Mouse (Mus musculus): Measurements from ENCODE around the gene Asrgl1. TPM values are rescaled to one million over a fixed set of nuclear protein-coding genes. Genes with fewer than 3 reads are reported as not detected.

The Asrgl1 gene
- total RNA-seq, 2 experiments from 2014 or later: 25.1 to 26.0 TPM

DNA sequence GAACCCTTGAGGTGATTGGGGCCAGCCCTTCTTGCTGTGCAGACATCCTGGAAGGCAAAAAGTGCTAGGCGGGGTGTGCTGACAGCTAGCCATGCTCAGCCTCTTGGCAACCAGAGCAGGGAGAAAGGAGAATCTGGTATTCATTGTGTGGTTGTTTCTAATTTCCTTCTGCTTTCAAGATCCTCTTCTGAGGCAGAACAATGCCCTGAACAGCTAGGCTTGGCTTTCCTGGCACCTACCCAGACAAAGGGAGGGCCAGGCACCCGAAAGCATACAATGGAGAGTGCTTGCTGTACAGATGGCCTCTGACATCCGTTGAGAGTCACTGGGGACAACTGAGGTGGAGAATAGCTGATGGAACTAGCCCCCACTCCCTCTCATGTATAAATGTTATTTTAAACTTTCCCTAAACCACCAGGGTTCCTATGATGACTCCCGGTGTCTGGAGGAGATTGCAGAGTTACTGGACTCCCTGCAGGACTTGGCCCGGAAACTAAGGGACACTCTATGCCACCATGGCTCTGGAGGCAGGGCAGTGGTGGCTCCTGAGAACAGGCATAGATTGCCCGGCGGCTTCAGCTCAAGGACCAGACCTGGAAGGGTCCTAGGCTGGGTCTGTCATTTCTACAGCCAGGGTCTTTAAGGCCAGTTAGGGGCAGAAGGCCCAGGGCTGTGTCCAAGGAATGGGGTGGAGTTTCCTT is 63.8 kb downstream of the Asrgl1 start:
- DNase-seq: peak; percentile 78

DNA sequence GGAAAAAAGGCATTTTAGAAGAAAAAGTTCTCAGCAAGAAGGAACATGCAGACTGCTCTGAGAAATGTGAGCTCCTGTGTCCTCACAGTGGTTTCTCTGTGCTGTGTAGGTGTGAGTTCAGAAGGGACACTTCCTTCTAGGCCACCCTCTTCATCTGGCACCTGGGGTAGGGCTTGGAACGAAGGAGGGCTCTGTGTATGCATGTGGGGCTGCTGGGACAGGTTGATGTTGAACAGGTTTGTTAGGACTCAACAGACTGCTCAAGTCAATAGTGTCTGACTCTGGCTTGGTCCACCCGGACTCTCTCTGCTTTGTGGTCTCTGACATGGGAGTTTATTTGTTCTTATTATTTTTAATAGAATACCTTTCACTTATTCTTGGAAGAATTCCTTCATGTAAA is 65.1 kb downstream of the Asrgl1 start:
- DNase-seq: no peak

DNA sequence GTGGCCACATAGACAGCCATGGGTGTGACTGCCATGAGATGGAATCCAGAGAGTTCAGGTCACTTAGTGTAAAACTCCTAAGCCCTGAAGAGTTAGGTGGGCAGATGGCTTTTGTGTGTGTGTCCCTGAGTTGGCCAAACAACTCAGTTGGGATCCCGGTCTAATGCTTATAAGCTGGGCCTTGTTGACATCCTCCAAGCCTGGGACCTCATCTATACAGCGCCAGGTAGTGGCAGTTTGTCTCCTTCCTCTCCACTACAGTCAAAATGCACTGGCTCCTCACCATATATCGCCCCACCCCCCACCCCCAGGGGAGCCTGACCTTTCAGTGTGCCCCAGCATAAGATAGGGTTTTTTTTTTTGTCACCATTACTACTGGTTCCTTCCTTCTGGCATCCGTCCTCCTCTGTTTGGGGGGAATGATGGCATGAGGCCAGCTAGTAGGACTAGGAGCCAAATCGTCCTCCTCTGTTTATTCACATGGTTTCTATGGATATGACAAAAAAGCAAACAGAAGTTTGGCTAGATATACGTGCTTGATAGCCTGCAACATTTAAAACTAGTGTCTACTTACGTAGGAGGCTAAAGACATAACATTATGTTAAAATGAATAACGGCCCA is 65.6 kb downstream of the Asrgl1 start:
- DNase-seq: no peak

DNA sequence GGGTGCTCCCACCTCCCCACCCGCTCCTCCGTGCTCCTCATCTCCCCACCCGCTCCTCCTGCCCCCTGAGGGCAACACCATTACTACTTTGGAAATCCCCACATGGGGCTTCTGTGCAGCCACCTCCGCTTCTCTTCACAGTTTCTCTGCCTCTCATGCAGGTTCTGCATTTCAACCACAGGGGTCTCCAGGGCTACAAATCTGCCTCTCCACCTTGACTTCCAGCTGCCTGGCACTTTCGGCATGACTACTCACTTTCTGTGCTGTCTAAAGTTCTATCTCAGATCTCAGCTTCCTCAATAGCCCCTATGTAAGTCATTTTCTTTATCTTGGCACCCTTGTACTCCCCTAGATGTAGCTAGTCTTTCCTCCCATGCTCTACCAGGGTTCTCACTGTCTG is 68.1 kb downstream of the Asrgl1 start:
- no peak for DNase-seq

DNA sequence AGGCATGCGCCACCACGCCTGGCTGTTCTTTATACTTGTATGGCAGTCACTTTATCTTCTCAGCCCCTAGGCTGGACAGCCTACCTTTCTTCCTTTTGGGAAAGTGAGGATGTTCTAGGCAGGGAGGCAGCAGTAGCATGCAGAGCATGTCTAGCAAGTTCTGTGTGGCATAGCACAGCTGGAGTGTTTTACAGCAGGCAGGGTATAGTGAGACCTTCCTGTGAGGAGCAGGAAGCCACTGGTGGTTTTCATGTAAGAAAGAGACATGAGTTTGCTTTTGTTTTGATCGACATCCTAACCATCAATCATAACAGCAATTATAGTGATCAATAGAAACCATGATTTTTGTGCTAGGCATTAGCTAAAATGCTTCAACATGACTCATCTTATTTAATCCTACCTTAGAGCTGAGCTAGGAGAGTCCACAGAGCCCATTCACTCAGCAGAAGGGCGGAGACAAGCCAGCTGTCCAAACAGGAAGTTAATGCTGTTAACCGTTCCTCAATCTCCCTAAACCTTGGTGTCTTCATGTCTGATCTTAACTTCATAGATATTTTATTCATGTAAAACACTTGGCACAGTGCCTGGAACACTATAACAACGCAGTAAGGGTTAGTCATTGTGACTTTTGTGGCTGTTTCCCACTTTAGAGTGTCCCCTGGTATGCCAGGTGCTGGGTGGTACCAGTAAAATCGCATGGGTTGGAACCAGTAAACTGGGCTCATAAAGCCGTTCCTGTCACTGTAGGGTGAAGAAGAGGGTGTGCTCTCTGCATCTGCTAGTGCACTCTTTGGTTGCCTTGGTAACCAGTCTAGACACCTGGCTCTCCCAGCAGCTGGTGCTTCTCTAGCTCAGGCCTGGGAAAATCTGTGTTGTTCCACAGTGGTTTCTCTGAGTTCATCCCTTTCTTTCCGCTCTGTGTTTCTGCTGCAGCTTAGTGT is 69.5 kb downstream of the Asrgl1 start:
- DNase-seq: no peak

DNA sequence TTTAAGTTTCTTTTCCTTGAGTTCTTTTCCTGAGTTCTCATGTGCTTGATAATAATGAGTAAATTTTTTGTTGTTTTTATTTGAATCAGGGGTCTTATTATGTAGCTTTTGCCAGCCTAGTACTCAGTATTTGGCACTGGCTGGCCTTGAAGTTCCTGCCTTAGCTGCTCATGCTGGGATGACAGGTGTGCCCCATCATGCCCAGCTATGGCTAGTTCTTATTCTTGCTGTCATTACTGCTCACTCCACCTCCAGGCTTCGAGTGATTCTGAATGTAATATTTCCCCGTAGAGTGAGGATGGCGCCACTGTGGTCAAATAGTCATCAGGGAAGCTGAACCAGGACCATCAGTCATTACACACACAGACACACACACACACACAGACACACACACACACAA is 71.6 kb downstream of the Asrgl1 start:
- DNase-seq: no peak

DNA sequence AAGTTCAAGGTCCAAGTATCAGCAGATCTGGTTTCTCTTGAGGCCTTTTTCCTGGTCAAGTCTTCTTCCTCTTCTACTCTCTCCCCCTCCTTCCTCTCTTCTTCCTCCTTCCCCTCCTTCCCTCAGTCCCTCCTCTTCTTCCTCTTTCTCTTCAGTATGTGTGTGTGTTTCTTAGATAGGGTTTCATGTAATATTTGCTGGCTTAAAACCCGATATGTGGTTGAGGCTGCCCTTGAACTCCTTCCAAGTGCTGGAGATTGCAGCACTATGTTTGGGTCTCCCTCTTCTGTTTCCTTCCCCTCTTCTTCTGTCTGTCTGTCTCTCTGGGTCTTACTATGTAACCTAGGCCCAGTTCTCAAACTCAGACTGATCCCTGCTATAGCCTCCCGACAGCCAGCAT is 72.6 kb downstream of the Asrgl1 start:
- DNase-seq: no peak

DNA sequence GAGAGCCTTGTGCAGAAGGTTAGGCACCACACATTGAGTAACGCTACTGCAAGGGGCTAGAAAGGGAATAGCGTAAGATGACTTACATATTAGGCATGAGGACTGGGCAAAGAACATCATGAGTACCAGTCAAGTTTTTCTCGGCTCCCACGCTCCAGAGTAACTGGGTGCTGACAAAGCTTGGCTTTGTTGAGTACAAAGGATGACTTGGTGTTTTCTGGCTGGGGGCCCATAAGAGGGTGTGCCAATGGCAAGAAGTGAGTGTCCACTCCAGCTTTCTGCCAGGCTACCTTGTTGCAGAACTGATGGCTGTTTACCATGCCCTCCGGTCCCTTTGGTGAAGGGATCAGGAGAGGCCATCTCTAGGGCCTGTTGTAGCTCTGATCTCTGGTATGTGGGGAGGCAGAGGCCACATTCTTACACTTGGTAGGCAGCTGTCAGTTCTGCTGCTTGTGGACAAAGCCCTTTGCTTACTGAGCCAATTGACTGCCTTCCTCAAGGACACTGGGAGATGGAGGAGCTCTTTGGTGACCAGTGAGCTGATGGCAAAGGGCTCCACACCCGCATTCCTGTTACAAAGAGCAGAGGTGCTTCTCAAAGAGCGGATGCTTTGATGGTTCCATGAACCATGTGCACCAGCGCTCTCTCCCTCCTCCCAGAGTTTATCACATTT is 74.1 kb downstream of the Asrgl1 start:
- no peak for DNase-seq

DNA sequence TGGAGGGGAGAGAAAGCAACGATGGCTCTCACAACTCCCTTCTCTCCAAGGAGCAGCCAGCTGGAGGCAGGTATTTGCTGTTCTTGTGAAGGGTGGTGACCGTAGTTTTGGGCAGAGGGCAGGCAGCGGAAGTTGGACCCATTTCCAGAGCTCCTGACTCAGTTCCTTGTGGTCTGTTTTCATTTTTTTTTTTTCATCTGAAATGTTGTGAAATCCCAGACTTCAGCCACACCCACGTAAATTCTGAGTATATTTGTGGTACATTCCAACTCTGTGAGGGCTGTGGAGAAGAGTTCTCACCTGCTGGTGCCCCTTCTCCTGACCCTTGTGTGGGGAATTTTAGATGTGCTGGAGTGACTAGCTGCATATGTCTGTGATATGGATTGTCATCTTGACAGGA is 75.3 kb downstream of the Asrgl1 start:
- DNase-seq: no peak

Other genes with a start within 250 kb of the Asrgl1 start
- gene 1810009A15Rik, start 246.8 kb downstream of the Asrgl1 start, total RNA-seq (2021): 10 to 100 TPM; 13.1 to 18.0 TPM
- not detected for gene Gm49416, start 246.7 kb downstream of the Asrgl1 start, total RNA-seq (2021)
- gene Ints5, start 242.6 kb downstream of the Asrgl1 start, total RNA-seq (2021): 1 to 10 TPM; 8.3 to 9.4 TPM
- gene Ganab, start 237.6 kb downstream of the Asrgl1 start, total RNA-seq (2021): 10 to 100 TPM; 23.1 to 25.9 TPM
- gene B3gat3, start 215.3 kb downstream of the Asrgl1 start, total RNA-seq (2021): 10 to 100 TPM; 27.2 to 28.3 TPM
- 10 to 100 TPM in 1 of 2 experiments, 1 to 10 TPM in 1; 6.7 to 18.4 TPM for gene Rom1, start 206.3 kb downstream of the Asrgl1 start, total RNA-seq (2021)
- gene Eml3, start 206.1 kb downstream of the Asrgl1 start, total RNA-seq (2021): 1 to 10 TPM; 6.0 to 7.2 TPM
- gene Mta2, start 193.8 kb downstream of the Asrgl1 start, total RNA-seq (2021): 10 to 100 TPM; 19.5 to 21.9 TPM
- 1 to 10 TPM; 5.7 to 7.2 TPM for gene Tut1, start 181.8 kb downstream of the Asrgl1 start, total RNA-seq (2021)
- 100 to 1,000 TPM; 464 to 492 TPM for gene Eef1g, start 168.6 kb downstream of the Asrgl1 start, total RNA-seq (2021)
- 100 to 1,000 TPM; 183 to 204 TPM for gene Ahnak, start 146.4 kb downstream of the Asrgl1 start, total RNA-seq (2021)
- gene Scgb1a1, start 47.7 kb downstream of the Asrgl1 start, total RNA-seq (2021): not detected

Data from gastrocnemius, postnatal 25 days (tissue).